Mouse (Mus musculus): Measurements from ENCODE around the gene Ufl1. TPM values are rescaled to one million over a fixed set of nuclear protein-coding genes. Genes with fewer than 3 reads are reported as not detected.

Gene Ufl1
- total RNA-seq, 2 experiments from 2014 or later, result 31.2 to 35.4 TPM

Other genes with a start within 250 kb of the Ufl1 start
- under 1 TPM in 1 of 2 experiments, not detected in 1; 0.38 TPM for gene Fhl5, start 38.9 kb downstream of the Ufl1 start, total RNA-seq (2021)

Data from heart, postnatal 10 days (tissue).